Mouse (Mus musculus) intestine, postnatal 0 days (tissue): ENCODE measurements around the gene Tph2. TPM values are rescaled to one million over a fixed set of nuclear protein-coding genes. Genes with fewer than 3 reads are reported as not detected.
A peak's percentile ranks its signal among the peaks of the same experiment; 100 is the strongest.

ENCODE experiments used
- ATAC-seq: fragments of 200-750 bp; cut with Nextera tagmentation; 2 replicates; pipeline ENCODE4 v1.8.0; 2017; ENCODE audit warnings: mild to moderate bottlenecking, moderate TSS enrichment, moderate library complexity
- H3K27ac ChIP-seq: fragments of 300-500 bp; sonication (generic); 2 replicates; pipeline ENCODE4 v1.5.1; 2014; ENCODE audit warnings: mild to moderate bottlenecking, low read depth, low read length, moderate library complexity
- H3K27me3 ChIP-seq: fragments of 300-500 bp; sonication (generic); replicated peaks from 2 replicates; pipeline ENCODE4 v1.6.1; 2014; ENCODE audit warnings: low read length, mixed read lengths; ENCODE audit not compliant: control insufficient read depth, insufficient read depth
- H3K36me3 ChIP-seq: fragments of 300-500 bp; sonication (generic); 2 replicates; pipeline ENCODE4 v1.6.1; 2014; ENCODE audit warnings: mild to moderate bottlenecking, moderate library complexity; ENCODE audit not compliant: control insufficient read depth, insufficient read depth
- H3K4me1 ChIP-seq: fragments of 300-500 bp; sonication (generic); replicated peaks from 2 replicates; pipeline ENCODE4 v1.6.1; 2014; ENCODE audit warnings: antibody characterized with exemption, low read length, mixed read lengths; ENCODE audit not compliant: control insufficient read depth, insufficient read depth
- H3K4me2 ChIP-seq: fragments of 300-500 bp; sonication (generic); replicated peaks from 2 replicates; pipeline ENCODE4 v1.6.1; 2014; ENCODE audit warnings: low read depth, mild to moderate bottlenecking, moderate library complexity
- H3K4me3 ChIP-seq: fragments of 300-500 bp; sonication (generic); 2 replicates; pipeline ENCODE4 v1.5.1; 2014; ENCODE audit warnings: low read depth, low read length
- H3K9ac ChIP-seq: fragments of 300-500 bp; sonication (generic); 2 replicates; pipeline ENCODE4 v1.6.1; 2014; ENCODE audit warnings: mild to moderate bottlenecking, low read depth, low read length
- H3K9me3 ChIP-seq: fragments of 300-500 bp; sonication (generic); 2 replicates; pipeline ENCODE4 v1.6.1; 2016; ENCODE audit warnings: mixed run types; ENCODE audit not compliant: control insufficient read depth
- CTCF ChIP-seq: sonication (generic); IDR thresholded peaks from 2 replicates; pipeline ENCODE4 v1.5.1; 2016; ENCODE audit warnings: low read depth, mild to moderate bottlenecking, control low read depth, antibody characterized with exemption, moderate library complexity
- WGBS: fragments of 180-500 bp; shearing (Covaris S2); extraction: QIAGEN DNeasy Blood & Tissue Kit; methylation state at CpG from one replicate; pipeline ENCODE4 v1.1.7; 2014; 5-methylcytosine and 5-hydroxymethylcytosine counted together
- polyA plus RNA-seq: library from polyadenylated mRNA; unstranded; fragments of >200 nt; fragmentation: Nextera tagmentation; extraction: Ambion mirVana; gene quantifications from 2 replicates; pipeline ENCODE4 v1.2.1, GENCODE M21; 2015

Gene Tph2
- polyA plus RNA-seq, 1 experiment from 2014 or later, result not detected

GRCm38 (mm10) chr10:115107666-115108540 lies 76.9 kb downstream of the Tph2 start:
- Histone ChIP-seq H3K4me3 (no peak overlapping the region), H3K4me2 (no peak overlapping the region), H3K9ac (no peak overlapping the region), H3K4me1 (no peaks in the 10 kb centered on the region), H3K9me3 (no peaks in the 10 kb centered on the region), H3K27ac (no peak overlapping the region), H3K27me3 (no peaks in the 10 kb centered on the region), H3K36me3 (no peaks in the 10 kb centered on the region)
- no peak for TF ChIP-seq CTCF
- ATAC-seq, result no peak
- 73% methylated on average over 16 of the region's 16 CpGs for WGBS

GRCm38 (mm10) chr10:115104175-115104574 lies 80.6 kb downstream of the Tph2 start:
- no peaks in the 10 kb centered on the region for H3K9me3 ChIP-seq
- no peak overlapping the region for H3K9ac ChIP-seq
- no peak overlapping the region for H3K4me2 ChIP-seq
- no peaks in the 10 kb centered on the region for H3K4me1 ChIP-seq
- no peak overlapping the region for H3K27ac ChIP-seq
- H3K27me3 ChIP-seq, result no peaks in the 10 kb centered on the region
- 74% methylated on average over 8 of the region's 8 CpGs for WGBS
- H3K36me3 ChIP-seq, result no peaks in the 10 kb centered on the region
- no peak for ATAC-seq
- H3K4me3 ChIP-seq, result no peak overlapping the region
- TF ChIP-seq CTCF, result no peak

GRCm38 (mm10) chr10:115099890-115100580 lies 84.8 kb downstream of the Tph2 start:
- no peak for ATAC-seq
- Histone ChIP-seq H3K9ac (no peak overlapping the region), H3K27me3 (no peaks in the 10 kb centered on the region), H3K27ac (no peak overlapping the region), H3K36me3 (no peaks in the 10 kb centered on the region), H3K4me2 (no peak overlapping the region), H3K4me1 (no peaks in the 10 kb centered on the region), H3K4me3 (no peak overlapping the region), H3K9me3 (no peaks in the 10 kb centered on the region)
- no peak for TF ChIP-seq CTCF
- WGBS, result 69% methylated on average over 9 of the region's 9 CpGs

GRCm38 (mm10) chr10:115097163-115097562 lies 87.7 kb downstream of the Tph2 start:
- no peaks in the 10 kb centered on the region for H3K4me1 ChIP-seq
- peak; percentile 84 for TF ChIP-seq CTCF
- no peak overlapping the region for H3K9ac ChIP-seq
- H3K27me3 ChIP-seq, result no peaks in the 10 kb centered on the region
- H3K27ac ChIP-seq, result no peak overlapping the region
- ATAC-seq, result 0 out of 2 replicates have a peak, but pooled peaks have one; percentile 49
- no peaks in the 10 kb centered on the region for H3K9me3 ChIP-seq
- WGBS, result 15% methylated on average over 5 of the region's 5 CpGs
- H3K36me3 ChIP-seq, result no peaks in the 10 kb centered on the region
- H3K4me3 ChIP-seq, result no peak overlapping the region
- no peak overlapping the region for H3K4me2 ChIP-seq

GRCm38 (mm10) chr10:115096191-115096590 lies 88.6 kb downstream of the Tph2 start:
- 52% methylated on average over 1 of the region's 1 CpGs for WGBS
- no peaks in the 10 kb centered on the region for H3K9me3 ChIP-seq
- no peak overlapping the region for H3K9ac ChIP-seq
- H3K36me3 ChIP-seq, result no peaks in the 10 kb centered on the region
- H3K27ac ChIP-seq, result no peak overlapping the region
- no peaks in the 10 kb centered on the region for H3K27me3 ChIP-seq
- ATAC-seq, result no peak
- no peak for TF ChIP-seq CTCF
- no peak overlapping the region for H3K4me3 ChIP-seq
- no peaks in the 10 kb centered on the region for H3K4me1 ChIP-seq
- no peak overlapping the region for H3K4me2 ChIP-seq

- Histone ChIP-seq H3K9ac (no peak overlapping the region), H3K27ac (no peak overlapping the region), H3K4me1 (no peaks in the 10 kb centered on the region), H3K9me3 (no peaks in the 10 kb centered on the region), H3K27me3 (no peaks in the 10 kb centered on the region), H3K4me2 (no peak overlapping the region), H3K4me3 (no peak overlapping the region), H3K36me3 (no peaks in the 10 kb centered on the region)
- no peak for ATAC-seq
- TF ChIP-seq CTCF, result no peak
- 68% methylated on average over 3 of the region's 3 CpGs for WGBS
Observed at GRCm38 (mm10) chr10:115078232-115078631, 106.6 kb downstream of the Tph2 start.
